Mouse (Mus musculus) megakaryocyte, adult 5-6 weeks (primary cell): ENCODE measurements around the gene Thg1l. TPM values are rescaled to one million over a fixed set of nuclear protein-coding genes. Genes with fewer than 3 reads are reported as not detected.

ENCODE experiments used
- ATAC-seq: 2 replicates; pipeline ENCODE4 v1.8.0; 2016; ENCODE audit warnings: mild to moderate bottlenecking, inconsistent platforms; ENCODE audit not compliant: poor library complexity, severe bottlenecking
- total RNA-seq, 2 experiments: library from RNA; stranded (forward) in 1 of 2; stranded (reverse) in 1 of 2; fragments of 153-499, 151-499 nt in 1 of 2; fragments of 221-1000, 200-1000 nt in 1 of 2; gene quantifications; 2 replicates each; pipeline versions ENCODE4 v1.2.3 to v1.2.4; 2015 to 2017

Gene Thg1l
- total RNA-seq (2015), result 6.1 and 9.8 TPM in 2 replicates
- total RNA-seq (2017), result 12.8 and 13.0 TPM in 2 replicates

DNA sequence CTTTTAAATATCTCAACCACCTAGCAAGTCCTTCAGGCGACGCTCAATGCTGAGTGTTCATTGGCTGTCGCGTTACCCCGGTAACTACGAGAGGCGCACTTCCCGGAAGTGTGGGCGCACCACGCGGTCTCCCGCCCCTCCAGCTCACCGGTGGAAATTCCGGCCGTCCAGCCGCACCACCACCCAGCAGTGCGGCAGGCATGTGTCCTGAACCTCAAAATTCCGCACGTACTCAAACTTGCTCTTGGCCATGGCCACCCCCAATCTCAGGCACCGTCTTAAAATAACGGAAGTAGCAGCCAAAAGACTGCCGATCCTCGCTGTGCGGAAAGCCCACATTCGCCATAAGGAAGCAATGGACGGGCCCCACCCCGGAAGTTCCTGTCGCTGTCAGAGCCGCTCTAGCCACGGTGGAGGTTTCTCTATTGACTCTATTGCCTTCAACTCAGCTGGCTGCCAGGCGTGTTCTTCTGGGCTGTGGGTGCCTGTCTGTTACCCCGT lies at the start of gene Thg1l:
Thg1l (minus strand) TSS at position 368 of the 501 bp plus-strand sequence.
- peak; percentile 98 for ATAC-seq

DNA sequence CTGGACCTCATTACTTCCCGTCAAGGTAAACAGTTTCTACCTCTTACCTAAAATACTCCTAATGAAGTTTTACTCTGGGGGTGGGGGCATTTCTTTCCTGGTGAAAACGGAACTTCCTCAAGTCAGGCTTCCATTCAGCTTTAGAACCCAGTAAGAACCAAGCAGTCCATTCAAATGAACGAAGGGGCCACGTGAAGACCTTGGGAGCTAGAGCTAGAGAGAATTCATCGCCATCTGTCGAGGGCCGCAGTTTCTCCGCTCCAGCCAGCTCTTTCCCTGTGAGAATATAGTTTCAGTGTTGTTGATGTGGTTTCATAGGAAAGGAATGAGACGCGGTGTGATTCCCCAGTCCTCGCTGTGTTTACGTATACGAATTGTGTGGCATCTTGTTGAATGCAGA lies 36.8 kb upstream of the Thg1l start:
- no peak for ATAC-seq

DNA sequence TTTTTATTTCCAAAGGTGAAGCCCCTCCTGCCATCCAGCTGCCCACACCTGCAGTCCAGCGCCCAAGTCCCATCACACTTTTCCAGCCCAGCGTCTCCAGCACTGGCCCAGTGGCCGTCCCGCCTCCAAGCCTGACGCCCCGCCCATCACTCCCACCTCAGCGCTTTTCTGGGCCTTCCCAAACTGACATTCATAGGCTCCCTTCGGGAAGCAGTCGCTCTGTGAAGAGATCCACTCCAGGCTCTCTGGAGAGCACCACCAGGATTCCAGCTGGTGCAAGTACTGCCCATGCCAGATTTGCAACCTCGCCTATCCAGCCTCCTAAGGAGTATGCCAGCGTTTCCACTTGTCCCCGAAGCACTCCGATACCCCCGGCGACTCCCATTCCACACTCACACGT lies 36.3 kb upstream of the Thg1l start:
- ATAC-seq, result no peak

DNA sequence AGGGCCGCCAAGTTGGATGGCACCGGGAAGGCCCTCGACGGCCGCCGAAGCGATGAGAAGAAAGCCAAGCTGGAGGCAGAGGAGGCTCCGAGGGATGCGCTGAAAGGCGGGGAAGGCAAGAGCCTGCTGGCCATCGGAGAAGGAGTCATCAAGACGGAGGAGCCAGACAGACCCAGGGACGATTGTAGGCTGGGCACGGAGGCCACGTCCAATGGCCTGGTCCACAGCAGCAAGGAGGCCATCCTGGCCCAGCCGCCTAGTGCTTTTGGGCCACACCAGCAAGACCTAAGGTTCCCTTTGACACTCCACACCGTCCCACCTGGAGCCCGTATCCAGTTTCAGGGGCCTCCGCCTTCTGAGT lies 25.6 kb upstream of the Thg1l start:
- ATAC-seq, result 0 out of 2 replicates have a peak, but pooled peaks have one; percentile 12

DNA sequence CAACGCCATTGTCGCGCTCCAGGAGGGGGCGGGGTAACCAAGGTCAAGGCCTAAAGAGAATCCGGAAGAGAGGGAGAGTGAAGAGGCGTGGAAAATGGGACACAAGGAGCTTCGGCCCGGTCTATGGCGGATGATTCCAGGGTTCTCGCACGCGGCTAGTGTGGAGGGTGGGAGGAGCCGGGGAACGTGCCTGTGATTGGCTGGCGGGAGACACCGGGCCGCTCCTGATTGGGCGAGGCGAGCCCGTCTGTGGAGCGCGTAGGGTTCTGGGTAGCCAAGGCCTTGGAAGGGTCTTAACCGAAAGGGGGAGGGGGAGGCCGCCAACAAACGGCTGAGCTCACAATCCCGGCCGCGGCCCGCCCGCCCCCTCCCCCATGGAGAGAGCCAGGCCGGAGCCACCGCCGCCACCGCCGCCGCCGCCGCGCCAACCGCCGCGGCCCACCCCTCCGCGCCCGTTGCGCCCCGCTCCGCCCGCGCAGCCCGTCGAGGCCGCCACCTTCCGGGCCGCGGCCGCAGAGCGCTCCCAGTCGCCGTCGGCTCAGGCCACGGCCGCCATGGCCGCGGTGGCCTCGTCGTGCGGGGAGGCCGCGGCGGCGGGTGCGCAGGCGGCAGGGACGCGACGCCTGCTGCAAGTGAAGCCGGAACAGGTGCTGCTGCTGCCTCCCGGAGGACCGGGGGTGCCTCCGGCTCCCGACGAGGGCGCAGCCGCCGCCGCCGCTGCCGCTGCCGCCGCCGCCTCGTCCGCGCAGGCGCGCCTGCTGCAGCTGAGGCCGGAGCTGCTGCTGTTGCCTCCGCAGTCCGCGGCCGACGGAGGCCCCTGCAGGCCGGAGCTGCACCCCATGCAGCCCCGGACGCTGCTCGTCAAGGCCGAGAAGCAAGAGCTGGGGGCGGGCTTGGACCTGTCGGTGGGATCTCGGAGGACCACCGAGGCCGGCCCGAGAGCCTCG lies 24.9 kb upstream of the Thg1l start, which contains the start of gene Sox30:
Sox30 (plus strand) TSS at position 365 of the 947 bp plus-strand sequence.
- ATAC-seq, result peak; percentile 54

DNA sequence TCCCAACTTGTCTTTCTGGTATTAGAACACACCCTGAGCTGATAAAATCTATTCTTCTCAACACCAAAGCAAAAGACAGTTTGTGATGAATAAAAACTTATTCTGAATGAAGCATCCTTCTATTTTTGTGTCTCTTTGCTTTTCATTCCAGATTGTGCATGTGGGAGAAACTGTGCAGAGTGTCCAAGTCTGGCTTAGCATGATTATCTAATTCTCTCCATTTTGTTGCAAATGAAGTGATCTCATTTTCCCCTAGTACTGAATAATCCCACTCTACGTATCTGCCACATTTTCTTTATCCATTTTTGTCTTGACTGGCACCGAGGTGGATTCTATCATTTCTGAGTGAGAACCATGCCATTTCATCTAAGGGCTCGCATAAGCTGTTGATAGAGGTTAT lies 20.8 kb upstream of the Thg1l start:
- no peak for ATAC-seq

DNA sequence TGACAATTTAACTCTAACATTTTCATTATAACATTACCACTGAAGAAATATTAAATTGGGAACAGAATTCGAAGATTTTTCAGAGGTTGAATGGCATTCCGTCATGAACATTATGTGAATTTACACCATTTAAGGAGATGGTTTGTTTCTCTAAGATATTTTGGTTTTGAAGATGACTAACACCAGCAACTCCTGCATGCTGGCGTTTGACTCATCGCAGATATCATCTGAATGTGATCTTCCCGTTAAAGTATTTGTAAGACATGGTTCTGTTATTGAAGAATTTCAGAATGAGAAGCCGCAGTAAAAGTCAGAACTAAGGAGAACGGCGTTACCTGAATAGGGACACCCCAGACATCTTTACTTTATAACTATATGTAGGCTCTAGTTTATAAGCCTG lies 19.2 kb upstream of the Thg1l start:
- ATAC-seq, result no peak

DNA sequence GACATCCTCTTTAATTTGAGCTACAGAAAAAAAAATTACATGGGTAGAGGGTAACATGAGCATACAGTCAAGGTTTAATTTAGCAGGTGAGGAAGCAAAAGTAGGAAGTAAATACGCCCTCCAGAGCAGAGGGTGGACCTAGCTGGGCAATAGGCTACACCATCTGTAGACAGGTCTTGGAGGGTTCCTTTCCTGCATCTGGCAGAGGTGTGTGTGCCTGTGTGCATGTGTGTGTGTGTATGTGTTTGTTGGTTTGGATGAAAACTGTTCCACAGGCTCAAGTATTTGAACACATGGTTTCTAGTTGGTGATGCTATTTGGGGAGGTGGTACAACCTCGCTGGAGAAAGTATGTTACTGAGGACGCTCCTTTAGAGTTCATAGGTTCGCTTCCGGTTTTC lies 18.3 kb upstream of the Thg1l start:
- no peak for ATAC-seq

DNA sequence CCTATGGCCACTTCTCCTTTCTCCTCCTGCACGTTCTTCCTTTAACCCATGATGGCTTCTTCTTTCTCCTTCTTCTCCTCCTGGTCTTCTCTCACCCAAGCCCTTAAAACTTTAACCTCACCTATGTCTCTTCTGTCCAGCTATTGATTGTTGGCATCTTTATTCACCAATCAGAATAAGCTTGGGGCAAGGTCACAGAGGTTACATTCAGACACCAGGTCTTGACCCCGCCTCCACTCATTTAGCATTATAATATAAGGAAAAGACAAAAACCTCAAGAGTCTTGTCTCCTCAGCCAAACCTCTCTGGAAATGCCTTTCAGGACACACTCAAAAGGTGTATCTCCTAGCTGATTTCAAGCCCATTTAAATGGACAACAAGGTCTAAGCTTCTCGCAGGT lies 13.2 kb upstream of the Thg1l start:
- ATAC-seq, result no peak

DNA sequence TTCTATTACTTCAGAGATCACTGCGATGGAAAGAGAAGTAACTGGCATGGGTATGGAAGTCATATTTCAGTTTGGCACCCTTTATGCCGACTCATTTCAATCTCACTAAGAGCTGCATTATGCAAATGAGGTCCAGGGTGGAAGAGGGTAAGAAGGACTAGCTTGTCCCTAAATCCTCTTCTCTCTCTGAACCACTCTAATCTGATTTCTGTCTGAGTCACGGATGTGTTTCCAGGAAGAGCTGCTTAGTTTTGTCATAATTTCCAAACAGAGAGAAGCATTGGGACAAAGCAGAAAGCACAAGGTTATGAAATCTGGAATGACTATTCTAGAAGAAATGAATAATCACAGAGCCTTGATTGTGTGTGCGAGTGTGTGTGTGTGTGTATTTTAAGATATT lies 11.6 kb upstream of the Thg1l start:
- no peak for ATAC-seq

DNA sequence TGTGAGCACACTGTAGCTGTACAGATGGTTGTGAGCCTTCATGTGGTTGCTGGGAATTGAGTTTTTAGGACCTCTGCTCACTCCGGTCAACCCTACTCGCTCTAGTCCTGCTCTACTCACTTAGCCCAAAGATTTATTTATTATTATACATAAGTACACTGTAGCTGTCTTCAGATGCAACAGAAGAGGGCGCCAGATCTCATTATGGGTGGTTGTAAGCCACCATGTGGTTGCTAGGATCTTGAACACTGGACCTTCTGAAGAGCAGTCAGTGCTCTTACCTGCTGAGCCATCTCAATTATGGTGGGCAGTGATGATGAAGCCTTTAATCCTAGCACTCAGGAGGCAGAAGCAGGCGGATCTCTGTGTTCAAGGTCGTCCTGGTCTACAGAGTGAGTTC lies 4.7 kb upstream of the Thg1l start:
- ATAC-seq, result no peak

DNA sequence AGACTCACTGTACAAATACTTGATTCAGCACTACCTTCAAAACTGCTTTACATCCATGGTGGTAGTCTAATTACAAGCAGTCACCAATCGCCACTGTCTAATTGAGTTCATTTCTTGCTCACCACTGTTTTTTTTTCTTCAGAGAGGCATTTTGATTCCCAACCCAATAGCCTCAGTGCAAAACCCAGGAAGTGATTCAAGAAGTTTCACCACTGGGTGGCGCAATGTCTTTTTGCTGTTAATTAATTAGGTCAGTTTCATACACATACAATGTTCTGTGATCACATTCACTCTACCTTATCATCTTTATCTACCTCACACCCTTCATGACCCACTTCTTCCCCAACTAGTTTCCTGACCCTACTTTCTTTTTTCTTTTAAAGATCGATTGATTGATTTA lies 4.3 kb upstream of the Thg1l start:
- no peak for ATAC-seq

DNA sequence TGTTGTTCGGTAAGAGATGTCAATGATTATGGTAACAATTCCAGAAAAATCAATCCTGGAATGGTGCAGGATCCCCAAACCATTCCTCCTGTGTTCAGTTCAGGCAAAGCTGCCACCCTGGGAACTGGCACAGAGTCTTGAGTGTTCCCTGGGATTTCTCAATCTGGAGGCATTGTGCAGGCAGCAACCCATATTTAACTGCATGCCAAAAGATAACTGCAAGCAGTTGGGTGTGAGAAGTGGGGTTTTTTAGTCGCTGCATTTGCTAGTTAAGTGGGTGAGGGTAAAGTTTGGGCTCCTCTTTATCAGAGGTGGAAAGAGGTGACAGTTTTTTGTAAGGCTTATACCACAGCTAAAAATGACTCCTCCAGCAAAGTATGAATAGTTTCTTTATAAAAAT lies 7.8 kb downstream of the Thg1l start:
- no peak for ATAC-seq

DNA sequence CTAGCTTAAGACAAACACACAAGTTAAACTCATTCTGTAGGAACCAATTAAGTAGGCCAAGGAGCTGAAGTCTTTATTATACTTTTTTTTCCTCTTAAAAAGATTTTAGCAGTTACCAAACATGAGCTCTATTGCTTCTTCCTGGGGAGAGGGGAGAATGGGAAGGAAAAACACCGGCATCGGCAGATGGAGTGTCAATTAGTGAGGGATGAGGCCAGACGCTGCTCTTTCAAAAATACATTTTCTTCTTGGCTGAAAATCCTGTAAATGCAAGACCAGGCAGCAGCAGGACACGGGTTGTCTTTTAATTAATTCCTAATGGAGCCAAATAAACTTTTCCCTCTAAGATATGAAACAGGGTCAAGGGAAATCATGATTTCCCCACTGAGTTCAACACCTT lies 8.5 kb downstream of the Thg1l start:
- ATAC-seq, result no peak

DNA sequence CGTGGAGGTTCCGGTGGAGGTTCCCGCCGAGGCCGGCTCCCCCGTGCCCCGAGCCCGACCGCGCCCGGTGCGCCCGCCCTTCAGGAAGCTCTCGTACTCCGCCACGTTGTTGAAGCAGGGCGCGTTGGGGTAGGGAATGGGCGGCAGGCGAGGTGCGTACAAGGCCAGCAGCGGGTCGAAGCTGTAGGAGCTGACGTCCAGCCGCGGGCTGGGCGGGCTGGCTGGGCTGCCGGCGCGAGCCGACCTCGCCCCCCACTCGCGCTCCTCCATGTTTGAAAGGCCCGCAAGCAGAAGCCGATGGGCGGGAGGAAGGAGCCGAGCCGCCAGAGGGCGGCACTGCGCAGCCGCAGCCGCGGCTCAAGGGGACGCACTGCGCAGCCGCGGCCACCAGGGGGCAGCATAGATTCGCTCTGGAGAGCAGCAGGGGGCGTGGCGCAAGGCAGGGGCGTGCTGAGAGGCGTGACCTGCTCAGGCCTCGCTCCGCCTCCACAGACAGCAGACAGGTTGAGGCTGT lies 10.6 kb downstream of the Thg1l start, which contains the start of gene Lsm11:
Lsm11 (minus strand) TSS at position 293 of the 514 bp plus-strand sequence.
- peak; percentile 96 for ATAC-seq

DNA sequence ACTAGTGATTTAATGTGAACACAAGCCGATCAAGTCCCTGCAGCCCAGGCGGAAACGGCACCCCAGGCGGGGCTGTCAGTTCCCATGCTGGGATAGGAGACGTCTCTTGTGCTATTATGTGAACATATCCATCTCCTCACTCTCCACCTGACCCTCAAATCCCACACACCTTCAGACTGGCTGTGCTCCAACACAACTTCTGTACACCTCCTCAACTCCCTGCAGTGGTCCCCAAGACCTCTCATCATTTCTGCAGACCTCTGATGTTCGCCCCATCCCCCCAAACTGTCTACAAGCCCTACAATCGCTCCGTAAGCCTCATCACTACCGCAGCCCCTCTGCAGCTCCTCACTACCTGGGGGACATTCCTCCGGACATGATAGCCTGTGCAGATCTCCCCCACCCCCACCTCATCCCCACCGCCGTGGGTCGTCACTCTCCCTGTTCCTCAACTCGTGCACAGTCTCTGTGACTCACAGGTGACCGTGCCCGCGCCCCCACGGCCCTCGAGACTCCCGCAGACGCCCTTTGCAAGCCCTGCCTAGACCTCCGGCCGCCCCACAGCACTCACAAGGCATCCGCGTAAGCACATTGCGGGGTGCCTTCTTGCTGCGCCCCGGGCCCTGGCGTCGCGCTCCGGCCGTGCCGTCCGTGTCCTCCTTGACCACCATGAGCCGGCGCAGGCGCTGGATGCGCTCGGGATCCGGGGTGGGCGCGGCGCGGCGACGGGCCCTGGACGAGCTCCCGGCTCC lies 11.2 kb downstream of the Thg1l start:
- ATAC-seq, result peak; percentile 27

DNA sequence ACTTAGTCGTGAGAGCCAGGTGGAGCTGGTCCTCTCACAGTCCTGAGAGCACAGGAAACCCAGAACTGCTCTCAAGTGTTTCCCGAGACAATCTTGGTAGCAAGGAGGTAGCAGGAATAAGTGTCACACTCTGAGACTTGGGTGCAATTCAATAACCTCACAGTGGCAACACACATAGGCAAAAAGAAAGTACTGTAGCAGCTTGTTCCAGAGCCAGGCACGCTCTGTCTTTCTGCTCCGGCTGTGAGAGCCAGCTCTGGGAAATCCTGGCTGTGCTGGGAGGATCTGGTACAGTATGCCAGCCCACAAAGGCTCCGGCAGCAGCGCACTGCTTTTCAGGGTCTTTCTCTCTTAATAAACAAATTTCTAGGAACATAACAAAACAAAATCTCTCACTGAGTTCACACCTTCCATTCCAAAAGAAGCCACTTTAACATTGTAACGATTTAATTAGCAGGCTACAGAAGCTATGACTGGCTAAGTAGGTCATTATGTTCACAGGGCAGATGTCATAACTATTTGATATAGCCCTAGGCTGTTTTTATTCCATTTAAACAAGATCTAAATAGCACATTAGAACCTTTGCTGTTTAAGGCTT lies 12.1 kb downstream of the Thg1l start:
- no peak for ATAC-seq

DNA sequence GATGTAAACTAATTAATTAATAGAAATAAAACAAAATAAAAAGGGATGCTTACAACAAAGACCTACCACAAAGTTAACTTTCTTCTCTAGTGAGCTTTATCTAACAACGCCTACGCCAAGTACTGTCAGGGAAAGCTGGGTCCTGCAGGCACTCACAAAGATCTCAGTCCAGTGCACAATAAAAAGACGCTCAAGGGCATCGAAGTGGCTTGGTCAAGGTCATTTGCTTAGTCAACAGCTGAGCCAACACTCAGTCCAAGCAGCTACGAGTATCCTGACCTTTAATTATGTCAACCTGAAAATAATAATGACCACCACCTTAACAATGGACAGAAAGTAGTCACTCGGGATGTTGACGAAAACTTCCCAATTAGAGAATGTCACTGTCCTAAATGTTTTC lies 13.0 kb downstream of the Thg1l start:
- ATAC-seq, result no peak

DNA sequence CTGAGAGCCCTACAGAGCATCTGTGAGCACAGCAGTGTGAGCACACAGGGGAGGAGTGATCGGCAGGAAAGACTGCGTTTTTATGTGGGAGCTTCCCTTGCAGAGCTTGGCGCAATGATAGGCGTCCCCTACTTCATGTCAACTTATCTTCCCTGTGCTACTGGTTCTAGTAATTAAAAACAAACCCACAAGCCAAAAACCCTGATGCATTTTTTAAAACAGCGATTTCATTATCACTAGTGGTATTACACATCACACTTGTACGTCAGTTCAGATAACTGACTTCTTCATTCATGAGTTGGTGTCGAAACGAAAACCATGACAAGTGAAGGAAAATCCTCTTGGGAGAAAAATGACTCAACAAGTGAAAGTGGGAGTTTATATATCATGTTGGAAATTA lies 16.4 kb downstream of the Thg1l start:
- peak; percentile 45 for ATAC-seq

DNA sequence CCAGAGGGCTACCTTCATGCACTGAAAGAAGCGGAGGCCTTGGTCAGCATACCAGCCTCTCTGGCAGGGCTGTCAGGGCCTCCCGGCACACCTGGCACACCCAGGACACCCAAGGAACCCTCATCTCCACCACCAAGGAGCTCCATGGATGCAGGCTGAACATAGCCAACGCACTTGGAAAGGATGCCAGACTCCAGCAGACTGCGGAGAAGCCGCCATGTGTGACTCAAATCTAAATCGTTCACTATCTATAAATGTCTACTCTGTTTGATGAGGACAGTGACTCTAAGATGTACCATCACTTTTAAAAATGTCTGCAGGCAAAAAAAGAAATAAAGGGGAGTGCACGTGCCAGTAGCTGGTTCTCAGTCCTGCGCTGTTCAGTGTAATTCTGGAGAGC lies 17.8 kb downstream of the Thg1l start:
- no peak for ATAC-seq

DNA sequence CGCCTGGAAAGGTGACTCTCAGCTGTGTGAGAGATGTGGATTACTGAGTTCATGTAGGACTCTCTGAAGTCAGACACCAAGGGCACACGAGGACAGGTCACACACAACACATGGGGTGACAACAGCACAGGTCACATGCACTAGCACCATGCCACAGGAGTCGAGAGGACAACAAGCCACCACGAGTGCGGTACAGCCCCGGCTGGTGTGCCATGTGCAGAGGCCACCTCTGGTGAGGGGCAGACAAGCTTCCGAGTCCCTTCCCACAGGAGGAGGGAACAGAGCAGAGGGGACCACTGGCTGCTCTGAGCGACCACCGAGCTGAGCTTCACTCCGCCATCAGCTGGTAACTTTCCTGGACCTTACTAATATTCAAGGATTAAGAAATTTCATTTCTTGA lies 22.5 kb downstream of the Thg1l start:
- no peak for ATAC-seq
